Mouse (Mus musculus) G1E (cell line): ENCODE data around the gene Gas1.

Source experiments
- CTCF ChIP-seq: IDR thresholded peaks from 2 replicates; pipeline ENCODE4 v1.5.1; 2012; ENCODE audit warnings: low read depth, low read length, inconsistent platforms, mixed read lengths
- GATA1 ChIP-seq: IDR thresholded peaks from 2 replicates; pipeline ENCODE4 v1.6.1; 2012; ENCODE audit warnings: borderline replicate concordance, low read length, inconsistent platforms, mixed read lengths
- POLR2AphosphoS5 ChIP-seq: IDR thresholded peaks from 2 replicates; pipeline ENCODE4 v1.6.1; 2012; ENCODE audit warnings: low read depth, low read length, inconsistent platforms; ENCODE audit not compliant: insufficient replicate concordance
- TAL1 ChIP-seq: conservative IDR thresholded peaks from 2 replicates; pipeline ENCODE4 v1.6.1; 2012; ENCODE audit warnings: low read depth, low read length, inconsistent platforms, mixed read lengths

DNA sequence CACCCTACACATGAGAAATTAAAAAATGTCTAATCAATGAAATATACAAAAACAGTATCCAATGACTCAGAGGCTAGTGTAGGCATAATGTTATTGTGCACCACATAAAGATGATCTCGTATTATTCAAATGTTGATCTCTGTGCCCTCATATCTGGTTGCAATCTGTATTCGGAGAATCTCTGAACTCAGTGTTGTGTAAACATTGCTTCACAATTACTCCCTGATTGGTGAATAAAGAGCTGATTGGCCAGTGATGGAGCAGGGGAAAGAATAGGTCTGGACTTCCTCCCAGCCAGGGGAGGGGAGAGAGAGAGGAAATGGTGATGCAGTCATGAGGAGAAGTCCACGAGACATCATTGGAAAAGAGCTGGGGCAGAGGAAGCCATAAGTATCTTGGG lies 23.0 kb downstream of the Gas1 start:
- TF ChIP-seq CTCF (no peak), TAL1 (no peak), GATA1 (no peak), POLR2AphosphoS5 (no peak)
